In the genomic region with DNA sequence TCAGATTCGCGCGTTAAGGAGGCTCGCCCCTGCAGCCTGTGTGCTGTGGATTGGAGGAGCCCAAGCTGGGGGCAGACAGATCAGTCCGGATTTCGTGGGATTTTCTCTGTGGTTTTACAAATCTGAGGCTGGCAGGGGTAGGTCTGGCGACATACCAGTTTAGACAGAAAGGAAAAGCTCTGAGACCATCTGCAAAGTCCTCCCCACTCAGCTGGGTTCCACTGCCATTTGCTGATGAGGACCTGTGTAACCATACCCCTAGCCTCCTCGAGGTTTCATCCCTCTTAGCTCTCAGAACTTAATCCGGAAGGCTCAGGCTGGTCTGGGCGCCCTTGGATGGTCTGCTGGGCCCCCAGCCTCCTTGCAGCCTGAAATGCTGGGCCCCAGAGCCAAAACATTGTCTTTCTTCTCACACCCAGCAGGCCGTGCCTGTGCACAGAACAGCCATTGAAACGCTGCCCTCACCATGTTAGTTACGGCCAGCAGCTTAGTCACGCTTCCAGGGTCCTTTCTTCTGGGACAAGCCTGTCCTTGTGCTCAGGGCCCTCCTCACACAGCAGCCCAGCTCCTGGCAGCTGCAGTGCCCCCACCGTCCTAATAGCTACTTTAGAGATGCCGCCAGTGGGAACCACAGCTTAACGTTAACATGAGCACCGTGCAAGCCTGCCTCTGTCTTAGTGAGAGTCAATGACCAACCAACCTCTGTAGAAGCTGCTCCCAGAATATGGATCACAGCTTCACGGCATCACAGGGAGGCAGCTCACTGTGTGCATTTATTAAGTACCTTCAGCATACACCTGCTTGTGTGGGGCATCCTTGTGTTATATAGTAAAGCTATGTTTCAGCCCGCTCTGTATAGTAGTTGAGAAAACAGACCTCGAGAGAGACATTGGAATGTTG, we compare ENCODE assay signal across 8 mouse cellular contexts. TPM values are rescaled to one million over a fixed set of nuclear protein-coding genes. Genes with fewer than 3 reads are reported as not detected.
DNase-seq lines count a peak whose midpoint lies in the region; ATAC-seq lines count a peak whose summit lies in the region.

No protein-coding gene starts in this region.

- peak overlapping the region; percentile 93 for H3K27ac ChIP-seq in hindbrain, embryonic 11.5 days (ENCODE audit: low read depth, low read length)
- no peak overlapping the region; the same call in 1 of the 2 replicates for H3K27ac ChIP-seq in limb, embryonic 12.5 days

- peak; percentile 91 for ATAC-seq in hindbrain, embryonic 11.5 days (ENCODE audit: low FRiP score)
- ATAC-seq in limb, embryonic 12.5 days (ENCODE audit: insufficient number of reproducible peaks, insufficient read depth, low FRiP score, low TSS enrichment, low read depth) = peak; percentile 90

- no peaks in the 10 kb centered on the region for H3K9me3 ChIP-seq in hindbrain, embryonic 11.5 days (ENCODE audit: control insufficient read depth, low read length)
- H3K9me3 ChIP-seq in limb, embryonic 12.5 days = no peaks in the 10 kb centered on the region

- H3K4me2 ChIP-seq in hindbrain, embryonic 11.5 days (replicated peaks; ENCODE audit: low read depth, low read length) = no peak overlapping the region; the same call in 1 of the 2 replicates
- no peak overlapping the region for H3K4me2 ChIP-seq in limb, embryonic 12.5 days

- no peak overlapping the region for H3K4me3 ChIP-seq in hindbrain, embryonic 11.5 days (ENCODE audit: low read depth, low read length)
- H3K4me3 ChIP-seq in limb, embryonic 12.5 days (replicated peaks) = no peak overlapping the region

- peak overlapping the region; percentile 37 for H3K9ac ChIP-seq in hindbrain, embryonic 11.5 days (ENCODE audit: low read depth, low read length)
- H3K9ac ChIP-seq in limb, embryonic 12.5 days (replicated peaks) = no peak overlapping the region

- H3K27me3 ChIP-seq in hindbrain, embryonic 11.5 days (ENCODE audit: control insufficient read depth, insufficient read depth, low read length) = no peaks in the 10 kb centered on the region
- peaks cover 26% of the 10 kb centered on the region for H3K27me3 ChIP-seq in limb, embryonic 12.5 days

- H3K36me3 ChIP-seq in hindbrain, embryonic 11.5 days (ENCODE audit: control insufficient read depth, insufficient read depth, low read length) = no peaks in the 10 kb centered on the region
- H3K36me3 ChIP-seq in limb, embryonic 12.5 days = no peaks in the 10 kb centered on the region

- 19% methylated on average over 21 of the region's 21 CpGs for WGBS in hindbrain, embryonic 11.5 days
- 50% methylated on average over 21 of the region's 21 CpGs for WGBS in limb, embryonic 12.5 days

- peaks cover 27% of the 10 kb centered on the region for H3K4me1 ChIP-seq in hindbrain, embryonic 11.5 days (replicated peaks; ENCODE audit: control insufficient read depth, insufficient read depth, low read length)
- H3K4me1 ChIP-seq in limb, embryonic 12.5 days (replicated peaks) = no peaks in the 10 kb centered on the region

- peak; percentile 80 for DNase-seq in Muller cell, postnatal 12 days (ENCODE audit: inconsistent ontology term)
- peak; percentile 86 for DNase-seq in embryo, embryonic 10 days (ENCODE audit: low spot score)
- peak; percentile 79 for DNase-seq in hindbrain, embryonic 11.5 days (ENCODE audit: low spot score)
- peak; percentile 43 for DNase-seq in right cerebral cortex, postnatal 14 days
- DNase-seq in MN1 (ENCODE audit: low spot score) = no peak
- DNase-seq in kidney, postnatal 25 days = no peak
- no peak for DNase-seq in heart, adult 11 months

RNA-seq across cellular contexts. Expression of gene Wscd1, which starts 8.7 kb away (rescaled TPM):
- 31.8 and 40.5 TPM in 2 replicates for polyA plus RNA-seq in hindbrain, embryonic 11.5 days (2014; fragmentation: Nextera tagmentation; extraction: Ambion mirVana)
- polyA plus RNA-seq in limb, embryonic 12.5 days (2016; fragmentation: Nextera tagmentation; extraction: Ambion mirVana) = 1.8 and 2.2 TPM in 2 replicates

Comparison
In these comparisons a context has a peak if more than half of its experiments do, and no peak if none do; other contexts are left out.
1. DNase-seq: peak in Muller cell, postnatal 12 days (single experiment), embryo, embryonic 10 days (single experiment), hindbrain, embryonic 11.5 days (single experiment) and right cerebral cortex, postnatal 14 days (single experiment); none in MN1 (single experiment), kidney, postnatal 25 days (0 of 2) and heart, adult 11 months (single experiment).
2. RNA of gene Wscd1, which starts 8.7 kb away (polyA plus RNA-seq): 31.8 to 40.5 TPM in hindbrain, embryonic 11.5 days; 1.8 to 2.2 TPM in limb, embryonic 12.5 days; every median in the first group is over 10 times any median in the second.